Comparison of ENCODE assay signal across 14 mouse cellular contexts in genomic region chr12:33219436-33219835, GRCm38 (mm10).
DNase-seq lines count a peak whose midpoint lies in the region; ATAC-seq and TF ChIP-seq lines count a peak whose summit lies in the region.
"Had no signal": no experiment of that assay in that cellular context is flagged by ENCODE, and none has a peak within 500 bp of the region (broad histone marks: within the 10 kb centered on the region; RNA-seq: fewer than 3 reads in every experiment).

No protein-coding gene starts in this region.

- H3K9me3 ChIP-seq in intestine, embryonic 16.5 days (ENCODE audit: control insufficient read depth, low read length), result no peaks in the 10 kb centered on the region
- no peaks in the 10 kb centered on the region for H3K9me3 ChIP-seq in intestine, postnatal 0 days (ENCODE audit: control insufficient read depth)
- no peaks in the 10 kb centered on the region for H3K9me3 ChIP-seq in forebrain, embryonic 15.5 days
- H3K9me3 ChIP-seq: megakaryocyte, embryonic 14.5 days; neural tube, embryonic 15.5 days; stomach, embryonic 15.5 days had no signal

- H3K36me3 ChIP-seq in intestine, embryonic 16.5 days (ENCODE audit: control insufficient read depth, insufficient read depth, low read length), result no peaks in the 10 kb centered on the region
- H3K36me3 ChIP-seq in intestine, postnatal 0 days (ENCODE audit: control insufficient read depth, insufficient read depth), result peaks cover 4% of the 10 kb centered on the region; the same call in 1 of the 2 replicates
- H3K36me3 ChIP-seq in forebrain, embryonic 15.5 days, result no peaks in the 10 kb centered on the region
- H3K36me3 ChIP-seq: neural tube, embryonic 15.5 days; stomach, embryonic 15.5 days had no signal

- H3K9ac ChIP-seq in intestine, embryonic 16.5 days (ENCODE audit: low read depth, low read length), result no peak overlapping the region
- no peak overlapping the region for H3K9ac ChIP-seq in intestine, postnatal 0 days (ENCODE audit: low read depth, low read length)
- H3K9ac ChIP-seq in forebrain, embryonic 15.5 days (replicated peaks), result no peak overlapping the region
- H3K9ac ChIP-seq: neural tube, embryonic 15.5 days; stomach, embryonic 15.5 days had no signal

- 0 out of 2 replicates have a peak overlapping the region, but pooled peaks have one; percentile 50 for H3K27ac ChIP-seq in intestine, embryonic 16.5 days (ENCODE audit: low read length)
- no peak overlapping the region; the same call in 1 of the 2 replicates for H3K27ac ChIP-seq in intestine, postnatal 0 days (ENCODE audit: low read depth, low read length)
- peak overlapping the region; percentile 51 for H3K27ac ChIP-seq in bone marrow, adult 2 months (ENCODE audit: control insufficient read depth, insufficient read depth, low read depth, low read length, poor library complexity)
- H3K27ac ChIP-seq in forebrain, embryonic 15.5 days (replicated peaks), result peak overlapping the region; percentile 84

- H3K4me2 ChIP-seq in intestine, embryonic 16.5 days (ENCODE audit: low read depth, low read length), result no peak overlapping the region
- no peak overlapping the region for H3K4me2 ChIP-seq in intestine, postnatal 0 days (replicated peaks; ENCODE audit: low read depth)
- no peak overlapping the region for H3K4me2 ChIP-seq in forebrain, embryonic 15.5 days (replicated peaks)
- H3K4me2 ChIP-seq: neural tube, embryonic 15.5 days had no signal

- no peak for TF ChIP-seq POLR2A in bone marrow, adult 2 months (IDR thresholded peaks at IDR 0.05; ENCODE audit: borderline replicate concordance, control insufficient read depth, low read depth, low read length)

- 71% methylated on average over 7 of the region's 7 CpGs for WGBS in intestine, embryonic 16.5 days
- WGBS in intestine, postnatal 0 days, result 65% methylated on average over 7 of the region's 7 CpGs
- WGBS in bone marrow, adult 2 months, result 82% methylated on average over 7 of the region's 7 CpGs
- WGBS in forebrain, embryonic 15.5 days, result 72% methylated on average over 7 of the region's 7 CpGs

- H3K4me1 ChIP-seq in intestine, embryonic 16.5 days (ENCODE audit: control insufficient read depth, insufficient read depth, low read length), result peaks cover 19% of the 10 kb centered on the region; the same call in 1 of the 2 replicates
- peaks cover 15% of the 10 kb centered on the region for H3K4me1 ChIP-seq in intestine, postnatal 0 days (replicated peaks; ENCODE audit: control insufficient read depth, insufficient read depth, low read length)
- peaks cover 5% of the 10 kb centered on the region; the same call in 1 of the 2 replicates for H3K4me1 ChIP-seq in bone marrow, adult 2 months (ENCODE audit: control insufficient read depth, insufficient read depth, low read length)
- peaks cover 39% of the 10 kb centered on the region for H3K4me1 ChIP-seq in forebrain, embryonic 15.5 days

- DNase-seq in cerebellum, adult 11 months, result peak; percentile 64
- no peak for DNase-seq in T-cell, adult 2 months (ENCODE audit: low spot score)
- DNase-seq in retina, postnatal 1 day, result no peak
- DNase-seq: adrenal gland, postnatal 25 days; kidney, postnatal 14 days; lung, adult 2 months; right cerebral cortex, postnatal 4 days had no signal

- no peak overlapping the region for H3K4me3 ChIP-seq in intestine, embryonic 16.5 days (ENCODE audit: low read length)
- H3K4me3 ChIP-seq in intestine, postnatal 0 days (ENCODE audit: low read depth, low read length), result no peak overlapping the region
- H3K4me3 ChIP-seq in bone marrow, adult 2 months (replicated peaks; ENCODE audit: control insufficient read depth, low read depth, low read length), result no peak overlapping the region
- H3K4me3 ChIP-seq in forebrain, embryonic 15.5 days, result no peak overlapping the region
- H3K4me3 ChIP-seq: megakaryocyte, embryonic 14.5 days; neural tube, embryonic 15.5 days; stomach, embryonic 15.5 days had no signal

- no peak for ATAC-seq in intestine, embryonic 16.5 days
- no peak for ATAC-seq in intestine, postnatal 0 days
- no peak for ATAC-seq in forebrain, embryonic 15.5 days (replicated peaks)

- no peaks in the 10 kb centered on the region for H3K27me3 ChIP-seq in intestine, embryonic 16.5 days (replicated peaks; ENCODE audit: control insufficient read depth, insufficient read depth, low read length)
- no peaks in the 10 kb centered on the region for H3K27me3 ChIP-seq in intestine, postnatal 0 days (replicated peaks; ENCODE audit: control insufficient read depth, insufficient read depth, low read length)
- H3K27me3 ChIP-seq in forebrain, embryonic 15.5 days, result no peaks in the 10 kb centered on the region
- H3K27me3 ChIP-seq: neural tube, embryonic 15.5 days; stomach, embryonic 15.5 days had no signal

- TF ChIP-seq CTCF in intestine, postnatal 0 days (IDR thresholded peaks at IDR 0.05; ENCODE audit: low read depth), result no peak
- no peak for TF ChIP-seq CTCF in bone marrow, adult 2 months (IDR thresholded peaks at IDR 0.05; ENCODE audit: control insufficient read depth, insufficient read depth, low read length)
